Mouse (Mus musculus): ENCODE measurements around the gene Rbm47.

Rbm47 gene

DNA sequence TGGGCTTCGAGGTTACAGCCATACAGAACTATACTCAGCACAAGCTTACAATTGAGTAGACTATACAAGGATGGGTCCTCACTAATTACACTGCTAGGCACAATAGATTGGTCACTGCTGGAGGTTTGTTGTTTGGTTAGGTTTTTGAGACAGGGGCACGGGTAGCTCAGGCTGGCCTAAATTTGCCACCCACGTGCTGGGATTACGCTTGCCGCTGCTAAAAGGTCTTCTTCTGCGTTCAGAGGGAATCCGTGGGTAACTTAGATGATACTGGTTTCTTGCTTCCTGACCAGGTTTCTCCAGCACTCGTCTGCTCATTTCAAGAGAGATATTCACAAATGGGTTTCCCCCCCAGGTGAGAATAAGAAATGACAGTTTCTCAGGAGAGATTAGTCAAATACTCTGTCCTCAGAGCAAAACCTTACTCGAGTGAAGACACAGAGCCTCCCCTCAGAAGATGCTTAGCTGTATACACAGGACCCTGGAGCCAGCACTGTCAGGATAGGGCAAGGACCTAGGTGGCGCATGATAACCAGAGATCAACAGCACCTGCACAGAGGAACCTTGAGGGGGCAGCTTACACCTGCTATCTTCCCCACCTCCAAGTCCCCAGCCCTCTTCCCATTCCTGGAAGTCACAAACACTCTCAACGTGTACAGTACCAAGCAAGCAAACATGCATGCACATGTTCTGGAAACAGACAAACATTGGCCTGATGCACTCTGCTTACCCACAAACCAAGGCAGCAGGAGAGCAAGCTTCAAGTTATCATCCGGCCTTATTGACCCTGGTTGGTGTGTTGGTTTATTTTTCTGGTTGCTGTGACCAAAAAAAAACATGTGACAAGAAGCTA lies 104.6 kb downstream of the Rbm47 start:
- no peak for DNase-seq (ENCODE audit: low read depth, low spot score)

DNA sequence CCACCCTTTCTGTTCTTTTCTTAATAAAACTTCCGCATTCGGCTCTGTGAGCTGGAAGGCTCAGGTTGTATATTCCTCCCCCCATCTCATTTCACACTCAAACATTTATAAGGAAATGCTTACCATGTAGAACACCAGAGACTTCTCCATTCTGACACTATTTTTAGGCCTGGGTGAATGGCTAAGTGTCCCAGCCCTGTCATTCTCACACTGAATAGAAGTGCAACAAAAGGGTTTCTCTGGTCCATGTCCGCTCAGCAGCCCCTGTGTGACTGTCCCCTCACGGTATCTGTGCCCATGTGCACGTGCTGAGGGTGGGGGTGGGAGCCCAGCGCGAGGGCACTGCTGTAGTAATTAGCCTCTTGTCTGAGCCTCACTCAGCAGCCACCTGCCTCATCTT lies 105.7 kb downstream of the Rbm47 start:
- DNase-seq (ENCODE audit: low read depth, low spot score) = peak; percentile 8

GRCm38 (mm10) chr5:66062930-66063220 lies 110.0 kb downstream of the Rbm47 start:
- DNase-seq (ENCODE audit: low read depth, low spot score) = no peak

- DNase-seq (ENCODE audit: low read depth, low spot score) = peak; percentile 34
These were observed 110.6 kb downstream of the Rbm47 start for GRCm38 (mm10) chr5:66062046-66062929.

GRCm38 (mm10) chr5:66061667-66062045 lies 111.3 kb downstream of the Rbm47 start:
- DNase-seq (ENCODE audit: low read depth, low spot score) = no peak

DNA sequence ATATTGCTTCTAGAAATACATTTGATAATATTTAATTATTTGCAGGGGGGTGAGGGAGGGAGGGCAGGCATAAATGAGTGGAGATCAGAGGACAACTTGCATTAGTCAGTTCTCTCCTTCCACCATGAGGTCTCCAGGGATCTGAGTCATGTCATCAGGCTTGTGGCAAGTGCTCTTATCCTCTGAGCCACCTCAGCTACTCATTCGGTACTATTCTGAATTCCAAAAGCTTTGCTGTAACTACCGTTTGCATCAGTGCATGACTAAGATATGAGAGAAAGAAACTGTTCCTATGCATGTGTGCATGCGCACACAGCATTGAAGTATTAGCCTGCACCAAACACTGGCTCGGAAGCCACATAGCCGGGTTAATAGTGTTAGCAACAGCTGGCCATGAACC lies 114.1 kb downstream of the Rbm47 start:
- DNase-seq (ENCODE audit: low read depth, low spot score) = peak; percentile 19

GRCm38 (mm10) chr5:66056680-66057079 lies 116.2 kb downstream of the Rbm47 start:
- no peak for DNase-seq (ENCODE audit: low read depth, low spot score)

DNA sequence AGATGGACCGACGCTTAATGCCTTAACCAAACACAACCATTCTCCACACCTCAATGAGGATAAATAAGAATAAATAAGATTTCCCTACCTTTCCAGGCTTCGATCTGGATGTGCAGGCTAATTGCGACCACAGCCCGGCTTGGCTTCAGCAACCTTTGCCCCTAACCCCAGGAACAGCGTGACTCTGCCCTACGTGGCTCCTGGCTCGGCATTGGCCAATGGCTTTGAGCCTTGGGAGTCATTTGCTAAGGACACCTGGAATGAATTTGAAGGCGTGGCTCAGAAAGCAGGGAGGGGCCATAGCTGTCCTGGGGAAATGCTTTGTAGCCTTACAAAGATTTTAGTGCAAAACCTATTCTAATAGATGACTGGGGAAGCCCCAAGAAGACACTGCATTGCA lies 118.5 kb downstream of the Rbm47 start:
- no peak for DNase-seq (ENCODE audit: low read depth, low spot score)

DNA sequence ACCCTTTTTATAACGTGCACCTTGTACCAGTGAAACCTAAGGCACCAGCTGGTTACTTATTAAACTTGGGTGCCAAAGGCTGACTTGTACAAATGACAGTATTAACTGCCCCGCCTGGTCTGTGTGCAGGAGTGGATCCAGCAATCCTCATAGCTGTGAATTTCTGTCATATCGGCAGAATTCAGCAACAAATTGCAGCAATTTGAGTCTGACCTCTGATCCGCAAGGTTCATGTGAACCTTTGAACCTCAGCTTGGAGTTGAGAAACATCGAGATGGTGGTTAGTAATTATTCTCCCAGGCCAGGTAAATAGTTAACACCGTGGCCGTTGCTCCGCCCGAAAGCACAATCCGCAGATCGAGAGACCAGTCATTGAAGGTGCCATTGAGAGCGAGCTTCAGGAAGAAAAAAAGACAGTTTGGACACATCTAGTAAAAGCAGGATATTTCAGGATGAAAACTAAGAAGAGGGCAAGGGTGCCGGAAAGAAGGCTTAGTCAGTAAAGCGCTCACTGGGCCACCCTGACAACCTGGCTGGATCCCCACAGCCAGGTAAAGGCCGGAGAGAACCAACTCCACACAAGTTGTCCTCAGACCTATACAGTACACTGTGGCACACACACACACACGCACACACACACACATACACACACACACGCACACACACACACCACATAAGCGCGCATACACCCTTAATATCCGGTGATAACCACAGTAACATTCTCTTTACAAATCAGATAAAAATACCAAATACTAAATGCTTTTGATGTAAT lies 120.0 kb downstream of the Rbm47 start:
- DNase-seq (ENCODE audit: low read depth, low spot score) = no peak

DNA sequence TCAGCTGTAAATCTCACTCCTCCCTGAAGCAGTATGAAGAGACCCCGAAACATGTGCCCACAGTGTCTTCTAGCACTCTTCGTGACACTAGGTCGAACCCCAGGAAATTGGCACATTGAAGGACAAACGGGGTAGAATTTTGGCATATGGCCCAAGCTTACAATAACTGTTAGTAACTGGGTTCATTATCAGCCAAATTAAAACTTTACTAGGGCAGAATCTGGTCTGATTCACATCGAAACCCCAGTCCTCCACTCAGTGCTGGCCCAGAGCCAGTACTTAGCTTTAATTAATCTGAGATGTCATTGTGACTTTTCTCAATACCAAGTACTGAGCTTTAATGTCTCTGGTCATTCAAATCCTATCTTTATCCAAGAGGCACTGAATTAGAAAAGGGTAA lies 122.1 kb downstream of the Rbm47 start:
- no peak for DNase-seq (ENCODE audit: low read depth, low spot score)

- no peak for DNase-seq (ENCODE audit: low read depth, low spot score)
These were observed 126.6 kb downstream of the Rbm47 start for GRCm38 (mm10) chr5:66046356-66046755.

DNA sequence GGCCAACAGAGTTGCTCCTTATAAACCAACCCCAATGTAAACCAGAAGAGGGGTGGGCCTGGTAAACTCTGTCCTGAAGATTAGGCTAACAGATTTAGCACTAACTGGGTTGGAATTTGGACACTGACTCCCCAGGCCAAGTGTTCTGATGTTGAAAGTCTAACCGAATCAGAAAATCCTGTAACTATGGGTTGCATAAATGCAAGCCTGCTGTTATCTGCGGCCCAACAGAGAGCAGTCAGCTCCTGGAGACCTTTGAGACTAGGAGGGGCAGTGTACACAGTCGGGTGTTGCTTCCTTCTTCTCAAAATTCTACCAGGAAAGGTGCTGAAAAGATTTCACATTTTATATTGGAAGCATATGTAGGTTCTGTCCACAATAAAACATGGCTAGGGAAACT lies 129.0 kb downstream of the Rbm47 start:
- no peak for DNase-seq (ENCODE audit: low read depth, low spot score)

- no peak for DNase-seq (ENCODE audit: low read depth, low spot score)
These were observed 130.1 kb downstream of the Rbm47 start for GRCm38 (mm10) chr5:66042651-66043340.

GRCm38 (mm10) chr5:66040744-66041279 lies 132.1 kb downstream of the Rbm47 start:
- DNase-seq (ENCODE audit: low read depth, low spot score) = no peak

GRCm38 (mm10) chr5:66039813-66040212 lies 133.1 kb downstream of the Rbm47 start:
- DNase-seq (ENCODE audit: low read depth, low spot score) = no peak

DNA sequence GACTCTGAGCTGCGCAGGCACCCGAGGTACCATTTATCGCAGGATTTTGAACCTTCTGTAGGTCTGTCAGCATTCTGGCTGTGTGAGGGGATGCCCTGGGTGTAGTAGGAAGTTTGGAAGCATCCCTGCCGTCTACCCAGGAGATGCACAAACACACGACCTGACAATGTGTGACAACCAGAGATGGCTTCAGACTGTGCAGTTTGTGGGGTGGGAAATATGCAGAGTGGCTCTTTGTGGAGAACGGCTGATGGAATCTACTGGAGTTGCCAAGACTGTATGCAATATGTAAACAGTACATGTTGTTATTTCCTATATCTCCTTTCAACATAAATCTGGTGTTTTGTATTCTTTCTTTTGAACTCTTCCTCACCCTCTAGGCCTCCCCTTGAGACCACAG lies 135.9 kb downstream of the Rbm47 start:
- no peak for DNase-seq (ENCODE audit: low read depth, low spot score)

- no peak for DNase-seq (ENCODE audit: low read depth, low spot score)
These were observed 136.4 kb downstream of the Rbm47 start for GRCm38 (mm10) chr5:66036440-66037054.

DNA sequence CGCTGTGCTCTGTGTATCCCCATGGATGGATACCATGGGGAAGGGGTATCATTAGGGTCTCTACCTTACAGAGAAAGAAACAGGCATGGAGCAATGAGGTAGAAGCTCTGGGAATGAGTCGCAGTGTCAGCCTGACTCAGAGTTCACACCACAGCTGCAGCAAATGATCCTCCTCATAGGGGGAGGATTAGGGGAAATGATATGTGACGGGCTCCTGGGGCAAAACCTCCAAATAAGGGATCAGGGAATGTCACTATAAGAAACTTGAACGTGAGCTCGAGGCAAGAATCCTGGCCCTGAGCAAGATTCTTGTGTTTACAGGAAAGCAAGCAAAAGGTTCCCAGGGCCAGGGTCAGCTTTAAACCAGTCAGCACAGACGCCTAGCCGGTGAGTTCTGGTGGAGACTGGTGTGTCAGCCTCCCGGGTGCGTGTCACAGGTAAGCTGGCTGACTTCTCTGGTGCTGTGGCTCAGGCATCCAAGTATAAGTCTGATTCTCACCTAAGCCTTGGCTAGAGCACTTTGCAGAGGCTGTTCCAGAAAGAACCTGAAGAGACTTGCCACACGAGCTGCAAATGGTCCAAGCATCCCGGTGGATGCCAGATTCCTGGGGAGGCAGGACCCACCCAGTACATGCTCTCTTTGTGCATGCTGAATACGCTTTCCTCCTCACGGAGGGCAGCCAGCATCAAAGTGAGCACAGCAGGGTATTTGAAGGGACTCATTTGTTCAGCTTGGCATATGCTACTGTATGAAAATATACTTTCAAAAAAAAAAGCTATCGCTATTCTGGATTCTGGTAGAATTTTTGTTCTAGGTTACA lies 138.3 kb downstream of the Rbm47 start:
- no peak for DNase-seq (ENCODE audit: low read depth, low spot score)

- DNase-seq (ENCODE audit: low read depth, low spot score) = no peak
These were observed 140.1 kb downstream of the Rbm47 start for GRCm38 (mm10) chr5:66032826-66033225.

DNA sequence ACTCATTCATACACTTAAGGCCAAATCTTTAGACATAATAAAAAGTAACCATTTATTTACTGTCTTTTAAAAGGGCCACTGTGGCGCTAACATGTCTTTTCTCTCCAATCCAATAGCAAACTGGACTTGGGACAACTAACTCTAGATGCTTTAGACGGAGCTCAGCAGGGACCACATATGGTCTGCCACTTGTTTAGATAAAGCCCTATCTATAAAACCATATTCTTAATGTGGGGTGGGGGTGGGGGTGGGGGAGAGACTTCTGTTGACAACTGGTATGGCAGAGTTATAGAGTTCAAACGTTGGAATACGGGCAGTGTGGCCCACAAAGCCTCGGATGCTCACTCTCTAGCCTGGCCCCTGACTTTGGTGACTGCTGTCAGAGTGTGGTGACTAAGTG lies 141.2 kb downstream of the Rbm47 start:
- DNase-seq (ENCODE audit: low read depth, low spot score) = no peak
